Mouse (Mus musculus): ENCODE results near the gene Abhd14a.

DNA sequence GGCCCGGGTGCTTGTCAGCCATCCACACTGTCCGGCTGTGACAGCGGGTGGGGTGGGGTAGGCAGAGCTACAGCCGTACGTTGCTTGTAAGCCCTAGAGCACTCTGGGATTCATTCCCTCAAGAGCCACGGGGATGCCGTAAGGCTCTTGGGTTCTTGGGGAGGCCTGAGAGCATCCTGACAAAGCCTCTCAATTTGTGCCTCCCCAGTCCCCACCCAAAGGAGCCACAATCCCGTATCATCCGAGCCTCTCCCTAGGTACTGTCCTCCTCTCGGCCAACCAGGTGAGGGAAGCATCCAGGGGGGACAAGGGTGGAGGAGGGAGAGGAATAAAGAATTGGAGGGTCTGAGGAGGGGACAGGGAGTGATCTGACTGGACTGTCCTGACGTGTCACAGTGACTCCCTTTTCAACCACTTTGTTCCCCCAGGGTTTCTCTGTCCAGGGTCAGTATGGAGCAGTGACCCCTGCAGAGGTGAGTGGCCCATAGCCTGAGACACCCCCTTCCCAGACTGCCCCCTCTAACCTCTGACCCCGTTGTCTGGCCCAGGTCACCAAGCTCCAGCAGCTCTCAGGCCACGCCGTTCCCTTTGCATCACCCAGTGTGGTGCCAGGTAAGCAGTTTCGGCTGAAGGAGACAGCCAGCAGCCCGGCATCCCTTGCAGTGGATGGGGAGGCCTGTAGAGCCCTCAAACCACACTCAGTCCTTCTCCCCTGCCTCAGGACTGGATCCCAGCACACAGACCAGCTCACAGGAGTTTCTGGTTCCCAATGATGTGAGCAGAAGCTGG, 14.4 kb upstream of the Abhd14a start:
- no peak for TF ChIP-seq CTCF (IDR thresholded peaks at IDR 0.05)
- TF ChIP-seq EP300 (IDR thresholded peaks at IDR 0.05; ENCODE audit: insufficient read depth, low read depth, low read length): no peak
- TF ChIP-seq POLR2A (IDR thresholded peaks at IDR 0.05; ENCODE audit: insufficient read depth, low read depth, low read length): no peak
